Mouse (Mus musculus) A20 (cell line): ENCODE data around the gene S1pr3.

Source experiments
- DNase-seq: peaks from one replicate; pipeline ENCODE4 v3.0.0-alpha.2; 2011; ENCODE audit warnings: low read depth, low spot score

S1pr3 gene

DNA sequence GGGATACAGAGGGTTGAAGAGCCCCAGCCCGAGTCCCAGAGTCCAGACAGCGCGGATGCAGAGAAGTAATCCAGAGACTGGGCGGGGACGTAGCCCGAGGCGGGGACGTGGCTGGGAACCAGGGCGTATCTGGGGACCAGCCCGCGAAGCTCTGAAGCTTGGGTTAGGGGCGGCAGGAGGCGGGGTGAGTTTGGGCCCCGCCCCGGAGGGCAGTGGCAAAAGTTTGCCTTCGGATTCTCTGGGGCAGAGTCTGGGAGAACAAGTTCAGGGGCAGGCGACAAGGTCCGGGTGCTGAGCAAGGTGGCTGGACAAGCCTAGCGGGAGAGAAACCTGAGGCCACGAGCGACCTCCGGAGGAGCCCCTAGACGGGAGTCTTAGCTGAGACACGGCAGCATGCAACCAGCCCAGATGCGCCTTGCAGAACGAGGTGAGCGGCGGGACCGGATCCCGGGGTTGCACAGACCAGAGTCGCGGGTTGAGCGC, at the start of gene S1pr3:
Gene S1pr3 (plus strand): TSS at position 121 of the 483 bp plus-strand sequence.
- DNase-seq, result no peak

DNA sequence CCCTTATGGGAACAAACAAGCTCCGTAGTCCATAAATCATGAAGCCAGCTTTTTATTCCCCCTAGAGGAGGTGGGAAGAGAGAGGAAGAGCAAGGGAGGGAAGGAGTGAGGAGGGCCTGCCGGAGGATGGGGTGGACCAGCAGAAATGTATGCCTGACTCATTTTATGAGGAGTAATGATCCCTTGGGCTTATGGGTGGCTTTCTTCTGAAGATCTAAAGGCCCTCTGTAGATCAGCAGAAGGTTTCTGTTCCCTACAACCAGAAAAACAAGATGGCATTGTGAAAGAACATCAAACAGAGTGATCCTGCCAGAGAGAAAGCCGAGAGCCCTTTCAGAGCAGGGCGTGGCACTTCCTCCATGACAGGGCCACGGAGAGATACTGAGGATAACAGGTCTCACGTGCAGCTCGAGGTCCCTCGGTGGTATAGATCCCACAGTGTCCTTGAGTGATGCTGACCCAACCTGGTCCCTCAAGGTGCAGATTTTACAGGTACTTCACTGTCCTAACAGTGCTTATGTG, 47.9 kb upstream of the S1pr3 start:
- DNase-seq, result no peak

DNA sequence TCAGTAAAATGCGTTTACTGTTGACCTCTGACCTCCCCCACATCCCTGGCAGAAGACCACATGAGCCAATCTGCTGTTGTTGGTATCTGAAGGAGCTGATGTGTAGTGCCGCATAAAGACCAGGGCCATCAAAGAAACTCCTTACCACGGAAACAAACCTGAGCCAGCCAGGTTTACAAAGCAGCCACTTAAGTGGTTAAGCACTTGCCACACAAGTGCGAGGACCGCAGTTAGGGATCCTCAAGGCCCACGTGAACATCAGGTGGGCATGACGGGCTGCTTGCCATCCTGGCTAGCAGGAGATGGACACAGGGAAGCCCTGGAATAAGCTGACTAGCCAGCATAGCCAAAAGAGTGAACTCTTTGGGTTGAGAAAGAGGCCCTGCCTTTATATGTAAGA, 45.0 kb upstream of the S1pr3 start:
- no peak for DNase-seq

DNA sequence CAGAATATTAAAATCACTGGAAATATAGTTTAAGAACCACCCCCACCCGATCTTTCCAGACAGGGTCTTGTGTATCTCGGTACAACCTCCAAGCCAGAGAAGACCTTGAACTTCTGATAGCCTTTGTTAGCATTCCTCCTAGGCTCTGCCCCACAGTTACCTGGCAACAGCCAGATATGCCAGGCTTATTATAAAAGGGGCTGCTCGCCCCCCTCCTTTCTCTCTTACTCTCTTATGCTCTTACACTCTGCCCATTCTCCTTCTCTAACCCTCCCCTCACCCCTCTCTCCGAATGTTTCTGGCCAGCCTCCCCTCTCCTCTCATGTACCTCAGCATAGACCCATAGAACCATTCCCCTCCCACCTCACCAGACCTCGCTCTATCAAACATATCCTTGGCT, 44.5 kb upstream of the S1pr3 start:
- DNase-seq, result no peak

DNA sequence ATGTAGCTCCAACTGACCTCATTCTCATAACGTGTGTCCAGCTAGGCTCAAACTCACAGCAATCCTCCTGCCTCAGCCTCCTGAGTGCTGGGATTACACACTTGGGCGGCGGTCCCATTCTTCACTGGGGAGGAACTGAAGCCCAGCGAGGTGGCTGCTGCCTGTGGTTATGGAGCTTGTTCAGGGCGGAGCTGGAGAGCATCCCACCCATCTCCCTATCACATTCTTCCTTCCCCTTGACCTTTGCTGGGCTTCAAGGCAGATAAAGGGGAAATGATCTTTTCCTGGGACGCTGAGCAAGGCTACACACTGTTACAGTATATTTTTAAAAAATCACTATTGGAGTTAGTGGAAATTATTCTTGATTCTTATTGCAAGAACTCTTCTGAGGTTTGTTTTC, 43.2 kb upstream of the S1pr3 start:
- DNase-seq, result no peak

DNA sequence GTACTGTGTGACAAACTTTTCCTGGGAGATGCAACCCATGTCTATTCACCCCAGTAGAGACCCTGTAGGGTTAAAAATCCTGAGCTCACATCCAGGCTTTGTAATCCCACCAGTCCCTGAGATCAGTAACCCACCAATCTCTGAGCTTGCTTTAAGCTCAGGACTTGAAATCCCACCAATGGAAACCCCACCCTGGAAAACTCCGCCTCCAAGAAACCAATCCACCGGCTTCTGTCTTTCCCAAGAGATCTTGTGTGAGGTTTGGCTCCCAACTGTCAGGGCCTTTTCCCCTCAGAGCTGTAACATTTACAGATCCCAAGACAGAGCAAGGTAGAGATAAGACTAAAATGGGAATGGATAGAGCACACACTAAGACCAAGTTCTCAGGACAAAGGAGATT, 40.1 kb upstream of the S1pr3 start:
- DNase-seq, result no peak

DNA sequence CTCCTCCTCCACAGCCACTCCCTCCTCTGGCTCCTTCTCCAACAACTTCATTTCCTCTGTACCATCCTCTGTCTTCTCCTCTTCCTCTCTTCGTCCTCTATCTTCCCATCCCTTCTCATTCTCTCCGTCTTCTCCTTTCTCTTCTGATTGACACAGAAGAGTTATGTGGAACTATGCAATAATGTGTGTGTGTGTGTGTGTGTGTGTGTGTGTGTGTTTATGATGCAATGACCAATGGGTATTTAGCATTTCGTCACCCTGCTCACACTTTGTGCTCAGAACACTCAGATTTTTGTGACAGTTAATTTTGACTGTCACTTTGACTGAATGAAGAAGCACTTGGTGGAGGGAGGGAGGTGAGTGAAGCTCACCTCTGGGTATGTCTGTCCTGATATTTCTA, 39.1 kb upstream of the S1pr3 start:
- no peak for DNase-seq

DNA sequence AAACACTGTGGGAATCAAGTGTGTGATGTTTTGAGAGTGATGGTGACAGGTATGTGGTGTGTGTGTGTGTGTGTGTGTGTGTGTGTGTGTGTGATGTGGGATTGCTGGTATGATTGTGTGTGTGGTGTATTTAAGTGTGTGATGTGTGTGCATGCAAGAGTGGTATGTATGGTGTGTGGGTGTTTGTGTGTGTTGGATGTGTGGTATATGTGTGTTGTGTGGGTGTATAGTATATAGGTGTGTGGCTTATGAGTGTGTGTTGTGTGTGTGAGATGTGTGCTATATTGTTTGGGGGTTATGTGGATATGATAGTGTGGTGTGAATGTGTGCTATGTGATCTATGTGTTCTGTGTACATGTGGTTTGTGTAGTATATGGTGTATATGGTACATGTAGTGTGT, 35.4 kb upstream of the S1pr3 start:
- DNase-seq, result no peak

DNA sequence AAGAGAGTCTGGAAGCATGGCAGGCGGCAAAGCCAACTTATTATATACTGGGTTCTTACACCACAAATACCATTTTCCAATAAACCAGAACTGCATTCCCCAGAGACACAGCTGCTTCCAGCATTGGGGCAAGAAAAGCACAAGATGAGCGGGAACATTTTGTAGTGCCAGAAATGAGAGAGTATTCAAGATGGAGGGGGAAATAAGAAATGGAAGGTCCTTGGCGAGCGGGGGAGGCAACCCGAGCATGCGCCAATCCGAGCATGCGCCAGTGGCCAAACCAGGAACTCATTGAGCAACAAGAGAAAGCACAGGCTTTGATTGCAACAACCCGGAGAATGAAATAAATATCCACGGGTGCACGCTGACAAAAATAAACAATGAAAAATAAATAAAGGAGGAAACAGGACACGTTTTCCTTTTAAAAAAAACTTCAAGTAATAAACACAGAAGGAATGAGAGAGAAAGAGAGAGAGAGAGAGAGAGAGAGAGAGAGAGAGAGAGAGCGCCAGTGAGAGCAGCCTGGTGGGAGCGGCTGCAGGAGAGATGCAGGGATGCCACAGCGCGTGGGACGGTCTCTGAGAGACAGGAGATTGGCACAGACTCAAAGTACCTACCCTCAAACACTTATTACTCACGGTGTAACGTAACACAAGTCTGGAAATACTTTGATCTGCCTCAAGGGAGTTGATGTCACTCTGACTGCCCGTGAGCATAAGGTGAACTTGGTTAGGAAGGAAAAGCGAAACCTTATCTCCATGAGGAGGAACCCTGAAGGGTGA, 34.2 kb upstream of the S1pr3 start:
- no peak for DNase-seq

DNA sequence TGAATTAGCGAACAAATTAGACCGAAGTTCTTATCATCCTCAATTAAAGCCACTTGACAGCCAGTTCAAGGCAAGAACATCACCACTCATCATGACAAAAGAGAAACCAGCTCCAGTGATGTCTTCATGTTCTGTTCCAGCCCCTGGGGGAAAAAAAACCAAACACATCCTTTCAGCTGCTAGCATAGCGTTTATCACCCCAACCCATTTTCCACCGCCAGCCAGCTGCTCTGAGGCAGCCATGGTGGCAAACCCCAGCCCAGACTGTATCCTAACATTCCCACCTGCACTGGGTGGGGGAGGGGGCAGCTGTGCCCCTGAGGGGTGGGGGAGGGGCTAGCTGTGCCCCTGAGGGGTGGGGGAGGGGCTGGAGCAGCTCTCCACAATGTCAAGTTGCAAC, 30.3 kb upstream of the S1pr3 start:
- DNase-seq, result no peak

DNA sequence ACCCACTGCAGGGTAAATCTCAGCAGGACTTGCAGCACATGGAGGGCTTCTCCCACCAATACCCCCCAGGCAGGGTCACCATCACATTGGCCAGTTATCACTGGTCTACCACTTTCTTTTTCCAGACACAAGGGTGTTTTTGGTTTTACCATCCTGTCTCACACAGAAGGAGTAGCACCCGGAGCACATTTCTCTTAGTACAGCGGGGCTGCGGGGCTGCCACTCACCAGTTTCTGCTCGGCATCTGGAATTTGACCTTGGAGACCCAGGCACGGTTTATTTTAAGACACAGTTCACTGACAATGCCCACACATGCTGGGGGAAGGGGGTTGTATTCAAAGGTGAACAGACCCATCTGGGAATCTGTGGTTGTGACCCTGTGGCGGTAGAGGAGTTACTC, 28.8 kb upstream of the S1pr3 start:
- no peak for DNase-seq

DNA sequence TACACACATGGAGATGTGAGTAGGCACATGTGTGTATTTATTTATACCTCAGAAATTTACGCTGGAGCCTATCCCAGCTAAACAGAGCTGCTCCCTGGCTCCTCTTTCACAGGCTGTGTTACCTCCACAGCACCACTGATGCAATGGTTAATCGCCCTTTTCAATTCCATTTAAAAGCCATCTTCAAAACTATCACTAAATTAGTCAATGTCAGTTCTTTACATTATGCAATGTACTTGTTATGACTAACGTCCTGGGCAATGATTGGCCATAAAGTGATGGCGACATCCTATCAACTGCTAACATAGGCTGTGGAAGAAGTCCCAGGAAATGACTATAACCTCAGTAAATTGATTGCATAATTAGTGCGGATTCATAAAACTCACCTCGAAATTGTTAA, 26.9 kb upstream of the S1pr3 start:
- DNase-seq, result no peak

DNA sequence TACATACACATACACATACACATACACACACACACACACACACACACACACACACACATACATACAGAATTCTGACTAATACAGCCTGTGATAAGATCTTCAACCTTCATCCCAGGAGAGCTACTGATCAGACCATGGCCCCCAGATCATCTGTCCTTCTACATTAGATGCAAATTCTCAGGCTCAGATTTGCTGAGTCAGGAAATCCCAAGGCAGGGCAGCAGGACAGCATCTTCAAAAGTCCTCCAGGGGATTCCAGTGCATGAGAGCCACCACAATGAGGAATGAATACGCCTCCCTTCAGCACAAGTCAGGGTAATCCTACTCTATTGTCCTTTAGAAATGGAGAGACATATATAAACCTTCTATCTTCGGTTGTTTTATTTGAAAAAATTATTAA, 23.5 kb upstream of the S1pr3 start:
- no peak for DNase-seq

DNA sequence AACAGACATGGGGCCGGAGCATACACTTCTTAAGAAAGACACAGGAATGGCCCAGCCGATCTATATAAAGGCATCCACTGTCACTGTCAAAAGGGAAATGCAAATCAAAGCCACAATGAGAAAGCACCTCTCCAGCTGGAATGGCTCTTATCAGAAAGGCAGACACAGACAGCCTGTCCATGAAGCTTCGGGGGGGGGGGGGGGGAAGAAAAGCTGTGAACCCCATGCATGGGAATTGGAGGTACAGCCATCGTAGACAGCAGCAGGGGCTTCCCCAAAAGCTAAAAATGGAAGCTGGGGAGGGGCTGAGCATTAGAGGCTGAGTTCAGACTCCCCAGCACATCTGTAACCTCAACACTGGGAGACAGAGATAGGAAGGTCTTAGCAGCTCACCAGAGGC, 20.5 kb upstream of the S1pr3 start:
- peak; percentile 39 for DNase-seq

DNA sequence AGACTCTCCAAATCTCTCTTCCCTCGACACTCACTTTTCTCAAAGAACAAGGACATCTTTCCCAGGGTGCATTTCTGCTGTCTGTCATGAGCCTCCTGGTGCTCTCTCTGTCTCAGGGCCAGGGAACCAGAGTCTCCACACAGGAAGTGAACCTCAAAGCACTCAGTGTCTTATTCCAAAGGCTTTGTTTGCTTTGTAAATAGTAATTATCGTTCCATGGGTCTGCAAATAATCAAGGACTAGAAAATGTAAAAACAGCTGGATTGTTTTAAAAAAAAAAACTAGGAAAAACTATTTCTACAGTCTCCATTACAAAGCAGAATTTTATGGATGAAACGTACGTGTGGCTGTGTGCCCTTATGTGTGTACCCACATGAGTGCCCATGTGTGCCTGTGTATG, 18.0 kb upstream of the S1pr3 start:
- no peak for DNase-seq

DNA sequence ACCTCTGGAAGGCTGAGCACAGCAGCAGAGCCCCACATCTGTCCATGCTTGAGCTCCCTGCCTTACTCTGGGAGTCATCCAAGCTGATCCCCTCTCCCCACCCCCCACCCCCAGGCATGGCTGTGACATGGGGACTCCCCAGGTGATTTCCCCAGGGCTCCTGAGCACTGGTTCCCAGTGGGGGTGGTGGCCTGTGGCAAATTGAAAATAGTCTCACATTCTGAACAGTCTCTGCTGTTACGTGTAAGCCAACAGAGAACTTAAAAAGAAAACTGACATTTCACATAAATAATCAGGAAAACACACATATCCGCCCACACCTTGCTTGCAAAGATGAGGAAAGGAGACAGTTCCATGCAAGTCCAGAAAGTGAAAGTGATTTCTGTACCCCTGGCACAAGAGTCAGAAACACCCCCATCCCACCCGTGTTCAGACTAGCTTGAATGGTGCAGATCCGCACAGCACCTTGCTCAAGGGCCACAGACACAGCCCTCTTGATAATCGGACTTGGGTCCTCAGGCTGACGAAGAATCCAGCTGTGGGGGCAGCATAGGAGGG, 17.0 kb upstream of the S1pr3 start:
- DNase-seq, result no peak

DNA sequence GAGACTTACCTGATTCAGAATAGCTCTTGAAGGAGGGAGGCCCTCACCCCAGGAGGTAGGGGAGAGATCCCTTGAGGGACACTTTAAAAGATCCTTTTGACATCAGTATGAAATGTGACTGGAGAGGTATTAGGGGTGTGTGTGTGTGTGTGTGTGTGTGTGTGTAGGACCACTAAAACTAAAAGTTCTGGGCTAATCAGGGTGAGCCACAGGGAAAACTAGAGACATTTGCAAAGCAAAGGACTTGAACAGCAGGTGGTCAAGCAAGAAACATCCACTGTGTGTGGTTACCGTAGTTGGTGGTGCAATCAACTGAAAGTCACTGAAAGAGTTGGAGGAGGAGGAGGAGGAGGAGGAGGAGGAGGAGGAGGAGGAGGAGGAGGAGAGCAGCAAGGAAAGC, 16.2 kb upstream of the S1pr3 start:
- DNase-seq, result no peak

DNA sequence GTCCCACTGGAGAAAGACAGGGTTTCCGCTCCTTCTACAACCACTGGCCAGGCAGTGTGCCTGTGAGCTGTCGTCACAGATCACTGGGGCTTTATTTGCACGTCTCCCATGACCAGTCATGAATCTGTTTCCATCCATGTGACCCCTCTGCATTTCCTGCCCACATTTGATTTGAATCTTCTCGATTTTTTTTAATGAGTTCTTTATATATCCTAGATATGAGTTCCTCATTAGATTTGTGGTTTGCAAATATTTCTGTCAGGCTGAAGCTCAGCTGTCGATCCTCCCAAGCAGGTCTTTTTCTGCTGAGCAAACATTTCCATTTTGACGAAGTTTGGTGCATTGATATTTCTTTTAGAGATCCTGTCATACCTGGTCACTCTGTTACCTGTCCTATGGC, 10.6 kb upstream of the S1pr3 start:
- peak; percentile 45 for DNase-seq

DNA sequence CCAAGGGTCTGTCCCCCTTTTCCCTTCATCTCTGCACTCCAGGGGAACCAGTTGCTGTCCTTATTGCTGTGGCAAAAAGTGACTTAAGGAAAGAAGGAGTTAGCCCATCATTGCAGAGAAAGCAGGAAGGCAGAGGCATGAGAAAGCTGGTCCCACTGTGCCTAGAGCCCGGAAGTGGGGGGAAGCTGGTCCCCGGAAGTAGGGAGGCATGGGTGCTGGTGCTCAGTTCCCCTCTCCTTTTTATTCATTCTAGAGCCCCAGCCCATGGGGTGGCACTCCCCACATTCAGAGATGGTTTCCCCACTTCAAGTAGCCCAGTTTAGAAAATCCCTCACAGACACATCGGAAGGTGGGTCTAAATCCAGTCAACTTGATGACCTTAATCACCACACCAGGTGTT, 8.9 kb upstream of the S1pr3 start:
- no peak for DNase-seq

DNA sequence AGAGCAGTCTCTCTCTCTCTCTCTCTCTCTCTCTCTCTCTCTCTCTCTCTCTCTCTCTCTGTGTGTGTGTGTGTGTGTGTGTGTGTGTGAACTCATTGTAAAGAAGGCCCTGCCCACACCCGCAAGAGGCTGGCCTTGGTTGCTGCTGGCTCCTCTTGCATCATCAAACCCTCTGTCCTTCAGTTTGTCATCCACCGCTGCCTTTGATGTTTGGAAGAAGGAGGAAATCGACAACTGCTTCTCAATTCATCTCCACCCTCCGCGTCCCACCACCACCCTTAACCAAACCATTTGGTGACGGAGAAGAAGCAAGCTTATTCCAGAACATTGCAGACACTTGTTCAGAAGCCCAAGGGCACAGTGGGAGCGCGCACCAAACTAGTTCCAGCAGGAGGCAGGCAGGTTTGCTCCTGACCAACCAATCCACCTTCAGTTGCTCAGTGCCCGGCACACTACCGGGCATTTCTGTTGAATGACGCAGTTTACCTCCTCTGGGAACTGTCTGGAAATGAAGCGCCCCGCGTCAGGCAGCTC, 8.2 kb upstream of the S1pr3 start:
- DNase-seq, result no peak

DNA sequence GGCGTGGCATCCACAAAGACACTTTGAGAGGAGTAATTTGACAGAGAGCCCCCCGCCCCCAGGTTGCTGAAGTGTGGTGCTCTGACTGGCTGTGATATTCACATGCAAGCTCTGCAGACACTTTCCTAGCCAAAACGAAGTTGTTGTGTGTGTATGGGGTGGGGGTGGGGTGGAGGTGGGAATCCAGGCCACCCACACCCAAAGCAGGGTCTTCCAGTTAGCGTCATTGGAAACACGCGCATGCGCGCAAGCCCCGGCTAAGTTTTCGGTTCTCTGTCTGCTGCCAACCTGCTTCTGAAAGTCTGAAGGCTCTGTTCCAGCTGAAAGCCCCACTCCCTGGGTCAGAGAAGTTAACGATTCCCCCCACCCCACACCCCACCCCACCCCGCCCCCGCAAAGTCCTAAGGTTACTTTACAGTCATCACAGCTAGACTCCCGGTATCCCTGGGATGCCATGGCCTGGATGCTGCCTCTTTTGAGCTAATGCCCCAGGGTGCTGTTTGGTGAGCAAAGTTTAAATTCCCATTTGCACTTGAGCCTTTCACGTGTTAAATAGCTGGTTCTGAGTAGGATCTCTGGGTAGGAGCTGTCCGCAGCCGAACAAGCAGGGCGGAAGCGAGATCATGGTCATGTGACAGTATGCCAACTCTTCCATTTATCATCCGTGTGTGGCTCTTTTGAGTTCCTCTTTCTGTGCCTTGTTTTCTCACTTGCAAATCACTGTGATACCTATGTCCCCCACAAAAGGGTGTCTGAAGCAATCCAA, 7.5 kb upstream of the S1pr3 start:
- peak; percentile 78 for DNase-seq

DNA sequence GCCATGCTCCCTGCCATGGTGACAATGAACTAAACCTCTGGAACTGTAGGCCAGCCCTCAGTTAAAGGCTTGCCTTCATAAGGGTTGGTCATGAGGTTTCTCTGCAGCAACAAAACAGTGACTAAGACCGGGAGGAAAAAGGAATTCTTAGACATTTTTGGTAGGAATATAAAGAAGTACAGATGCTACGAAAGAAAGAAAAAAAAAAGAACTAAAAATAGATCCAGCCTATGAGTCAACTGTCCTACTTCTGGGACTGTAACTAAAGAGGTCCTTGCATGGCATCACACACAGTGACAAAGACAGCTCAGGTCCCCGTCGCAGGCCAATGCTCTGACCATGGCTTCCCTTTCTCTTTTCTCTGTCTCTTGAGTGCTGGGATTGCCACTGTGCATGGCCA, 3.9 kb upstream of the S1pr3 start:
- DNase-seq, result no peak
